Mouse (Mus musculus) midbrain, postnatal 0 days (tissue): ENCODE measurements around the gene Gm28047. TPM values are rescaled to one million over a fixed set of nuclear protein-coding genes. Genes with fewer than 3 reads are reported as not detected.

Experiments used
- ATAC-seq: fragments of 200-750 bp; cut with Nextera tagmentation; 2 replicates; pipeline ENCODE4 v1.8.0; 2017; ENCODE audit warnings: moderate number of reproducible peaks, mild to moderate bottlenecking, moderate TSS enrichment, moderate library complexity; ENCODE audit not compliant: low FRiP score
- DNase-seq: peaks from one replicate; pipeline ENCODE4 v3.0.0-alpha.2; 2015; ENCODE audit warnings: low spot score
- H3K27ac ChIP-seq: fragments of 300-500 bp; sonication (generic); 2 replicates; pipeline ENCODE4 v1.5.1; 2014; ENCODE audit warnings: low read depth, mild to moderate bottlenecking, low read length, mixed read lengths
- H3K27me3 ChIP-seq: fragments of 300-500 bp; sonication (generic); 2 replicates; pipeline ENCODE4 v1.6.1; 2014; ENCODE audit warnings: low read length, control low read depth, mixed read lengths; ENCODE audit not compliant: insufficient read depth
- H3K36me3 ChIP-seq: fragments of 300-500 bp; sonication (generic); 2 replicates; pipeline ENCODE4 v1.6.1; 2014; ENCODE audit warnings: low read length, control low read depth, mixed read lengths; ENCODE audit not compliant: insufficient read depth
- H3K4me1 ChIP-seq: fragments of 300-500 bp; sonication (generic); 2 replicates; pipeline ENCODE4 v1.6.1; 2014; ENCODE audit warnings: mild to moderate bottlenecking, control low read depth, antibody characterized with exemption, low read length, mixed read lengths; ENCODE audit not compliant: insufficient read depth
- H3K4me2 ChIP-seq: fragments of 300-500 bp; sonication (generic); 2 replicates; pipeline ENCODE4 v1.6.1; 2014; ENCODE audit warnings: low read depth, mild to moderate bottlenecking, low read length, mixed read lengths; ENCODE audit not compliant: poor library complexity, severe bottlenecking
- H3K4me3 ChIP-seq: fragments of 300-500 bp; sonication (generic); 2 replicates; pipeline ENCODE4 v1.5.1; 2014; ENCODE audit warnings: low read depth, mild to moderate bottlenecking, low read length, moderate library complexity
- H3K9ac ChIP-seq: fragments of 300-500 bp; sonication (generic); replicated peaks from 2 replicates; pipeline ENCODE4 v1.6.1; 2014; ENCODE audit warnings: mild to moderate bottlenecking, low read length, moderate library complexity, mixed read lengths; ENCODE audit not compliant: poor library complexity, severe bottlenecking
- H3K9me3 ChIP-seq: fragments of 300-500 bp; sonication (generic); 2 replicates; pipeline ENCODE4 v1.6.1; 2016; ENCODE audit warnings: low read length, control low read depth
- CTCF ChIP-seq: IDR thresholded peaks from 2 replicates; pipeline ENCODE4 v1.5.1; 2016; ENCODE audit warnings: antibody characterized with exemption, mild to moderate bottlenecking
- WGBS: fragments of 180-500 bp; shearing (Covaris S2); extraction: QIAGEN DNeasy Blood & Tissue Kit; methylation state at CpG from one replicate; pipeline ENCODE4 v1.1.7; 2014; 5-methylcytosine and 5-hydroxymethylcytosine counted together
- microRNA counts: library from miRNA; unstranded; fragments of <30 nt; microRNA quantifications from one replicate; lab custom pipeline; 2015
- microRNA-seq: library from miRNA; unstranded; fragments of <30 nt; microRNA quantifications from one replicate; pipeline ENCODE4, GENCODE M21; 2016; ENCODE audit warnings: borderline number of aligned reads
- polyA plus RNA-seq: library from polyadenylated mRNA; unstranded; fragments of >200 nt; fragmentation: Nextera tagmentation; extraction: Ambion mirVana; gene quantifications from 2 replicates; pipeline ENCODE4 v1.2.1, GENCODE M21; 2015
- total RNA-seq: library from RNA; depleted of rRNA; stranded (reverse); fragments of >200 nt; gene quantifications from 2 replicates; pipeline ENCODE4 v1.2.3, GENCODE M21; 2014; rRNA removed

Gene Gm28047
- total and polyA plus RNA-seq, 2 experiments from 2014 or later, result not detected

DNA sequence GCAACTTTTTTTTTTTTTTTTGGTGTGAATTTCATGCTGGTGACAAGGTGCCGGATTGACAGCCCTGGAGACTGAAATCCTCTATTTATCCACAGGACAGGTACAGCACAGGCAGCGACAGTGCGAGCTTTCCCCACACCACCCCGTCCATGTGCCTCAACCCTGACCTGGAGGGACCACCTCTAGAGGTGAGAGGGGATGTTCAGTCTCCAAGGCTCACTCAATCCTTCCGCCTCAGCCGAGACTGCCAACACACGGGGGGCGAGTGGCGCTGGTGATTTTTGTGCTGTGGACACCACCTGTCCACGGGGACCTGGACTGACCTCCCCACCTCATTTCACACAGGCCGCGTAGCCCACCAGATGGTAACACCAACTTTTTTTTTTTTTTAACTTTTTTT lies 139.0 kb downstream of the Gm28047 start:
- ATAC-seq, result no peak

DNA sequence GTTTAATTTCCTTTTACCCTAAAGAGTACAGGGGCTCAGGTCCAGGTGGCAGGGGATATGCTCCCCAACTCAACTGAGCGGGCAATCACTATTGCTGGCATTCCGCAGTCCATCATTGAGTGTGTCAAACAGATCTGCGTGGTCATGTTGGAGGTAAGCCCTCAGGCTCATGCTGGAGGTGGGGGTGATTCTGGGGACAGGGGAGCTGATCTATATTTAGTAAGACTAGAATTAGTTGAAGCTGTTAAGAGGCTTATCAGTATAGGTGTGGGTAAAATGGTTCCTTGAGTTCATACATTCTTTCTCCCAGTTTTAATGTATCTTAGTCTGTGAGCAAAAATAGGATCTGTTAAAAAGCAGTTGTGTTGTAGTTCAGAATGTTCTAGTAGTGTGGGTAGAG lies 141.7 kb downstream of the Gm28047 start:
- ATAC-seq, result no peak
- 89% methylated on average over 3 of the region's 3 CpGs for WGBS
- Histone ChIP-seq H3K9me3 (no peaks in the 10 kb centered on the region), H3K36me3 (peaks cover 40% of the 10 kb centered on the region), H3K4me2 (no peak overlapping the region), H3K9ac (no peak overlapping the region), H3K27ac (no peak overlapping the region), H3K4me3 (no peak overlapping the region), H3K27me3 (no peaks in the 10 kb centered on the region), H3K4me1 (no peaks in the 10 kb centered on the region)
- DNase-seq, result no peak
- TF ChIP-seq CTCF, result no peak

More for the DNA sequence above, 139.0 kb downstream of the Gm28047 start:
- Histone ChIP-seq H3K27ac (no peak overlapping the region), H3K4me2 (no peak overlapping the region), H3K4me3 (no peak overlapping the region), H3K27me3 (no peaks in the 10 kb centered on the region), H3K36me3 (peaks cover 51% of the 10 kb centered on the region), H3K4me1 (no peaks in the 10 kb centered on the region), H3K9ac (no peak overlapping the region), H3K9me3 (no peaks in the 10 kb centered on the region)
- TF ChIP-seq CTCF, result no peak
- DNase-seq, result no peak
- WGBS, result 94% methylated on average over 12 of the region's 12 CpGs

DNA sequence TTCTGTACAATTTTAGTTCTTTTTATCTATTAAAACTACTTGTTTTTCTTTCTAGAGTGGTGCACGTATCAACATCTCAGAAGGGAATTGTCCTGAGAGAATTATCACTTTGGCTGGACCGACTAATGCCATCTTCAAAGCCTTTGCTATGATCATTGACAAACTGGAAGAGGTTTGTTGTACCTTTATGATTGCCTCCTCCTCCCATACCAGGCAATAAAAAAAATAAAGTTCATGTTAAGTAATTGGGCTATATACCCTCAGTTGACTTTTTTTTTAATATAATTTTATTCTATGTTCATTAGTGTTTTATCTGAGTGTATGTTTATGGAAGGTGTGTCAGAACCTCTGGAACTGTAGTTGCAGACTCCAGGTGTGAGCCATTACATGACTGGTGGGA lies 150.3 kb downstream of the Gm28047 start:
- DNase-seq (no peak), ATAC-seq (no peak)
- 93% methylated on average over 2 of the region's 2 CpGs for WGBS
- Histone ChIP-seq H3K9me3 (no peaks in the 10 kb centered on the region), H3K4me3 (no peak overlapping the region), H3K27me3 (no peaks in the 10 kb centered on the region), H3K4me1 (no peaks in the 10 kb centered on the region), H3K36me3 (peaks cover 26% of the 10 kb centered on the region), H3K4me2 (no peak overlapping the region), H3K27ac (no peak overlapping the region), H3K9ac (no peak overlapping the region)
- TF ChIP-seq CTCF, result no peak

MicroRNAs within 50 kb of the gene (microRNA counts, 519-probe panel; counts per million panel counts)
- microRNA mmu-miR-688 (lab: Ali Mortazavi, UCI), result 528 counts per million, percentile 58 among the panel's probes with 10 or more counts

Small RNA genes lying within 50 kb of the gene (microRNA-seq; reads per million reads assigned to microRNA genes)
- gene Mir688, result not detected

Other genes with a start within 250 kb of the Gm28047 start
- gene Sp1, start 218.9 kb downstream of the Gm28047 start, total RNA-seq, result 20.9 and 25.6 TPM in 2 replicates
- 2.2 and 2.8 TPM in 2 replicates for gene Sp1, start 218.9 kb downstream of the Gm28047 start, polyA plus RNA-seq
- gene Amhr2, start 179.7 kb downstream of the Gm28047 start, total RNA-seq, result 0.38 and 0.85 TPM in 2 replicates
- 0.60 and 1.0 TPM in 2 replicates for gene Amhr2, start 179.7 kb downstream of the Gm28047 start, polyA plus RNA-seq
- 23.1 and 23.2 TPM in 2 replicates for gene Prr13, start 166.0 kb downstream of the Gm28047 start, total RNA-seq
- 93.5 and 99.1 TPM in 2 replicates for gene Prr13, start 166.0 kb downstream of the Gm28047 start, polyA plus RNA-seq
- gene Pcbp2, start 154.5 kb downstream of the Gm28047 start, total RNA-seq, result 150 and 181 TPM in 2 replicates
- gene Pcbp2, start 154.5 kb downstream of the Gm28047 start, polyA plus RNA-seq, result 90.3 and 103 TPM in 2 replicates
- gene Gm10337, start 121.3 kb downstream of the Gm28047 start, total RNA-seq, result not detected in 2 replicates
- 15.9 and 18.2 TPM in 2 replicates for gene Gm10337, start 121.3 kb downstream of the Gm28047 start, polyA plus RNA-seq
- gene Map3k12, start 108.0 kb downstream of the Gm28047 start, total RNA-seq, result 73.3 and 82.1 TPM in 2 replicates
- 49.7 and 50.1 TPM in 2 replicates for gene Map3k12, start 108.0 kb downstream of the Gm28047 start, polyA plus RNA-seq
- 78.4 and 96.9 TPM in 2 replicates for gene Tarbp2, start 106.9 kb downstream of the Gm28047 start, total RNA-seq
- gene Tarbp2, start 106.9 kb downstream of the Gm28047 start, polyA plus RNA-seq, result 107 and 116 TPM in 2 replicates
- gene Npff, start 100.1 kb downstream of the Gm28047 start, total RNA-seq, result 2.6 and 2.7 TPM in 2 replicates
- gene Npff, start 100.1 kb downstream of the Gm28047 start, polyA plus RNA-seq, result 0.99 and 1.3 TPM in 2 replicates
- 16.8 and 18.6 TPM in 2 replicates for gene Atf7, start 397 bp upstream of the Gm28047 start, total RNA-seq
- gene Atf7, start 397 bp upstream of the Gm28047 start, polyA plus RNA-seq, result 7.5 and 10.9 TPM in 2 replicates
- gene Atp5g2, start 47.3 kb upstream of the Gm28047 start, total RNA-seq, result 187 and 348 TPM in 2 replicates
- gene Atp5g2, start 47.3 kb upstream of the Gm28047 start, polyA plus RNA-seq, result 54.4 and 76.5 TPM in 2 replicates
- gene Calcoco1, start 97.1 kb upstream of the Gm28047 start, total RNA-seq, result 34.4 and 34.7 TPM in 2 replicates
- 27.1 and 27.2 TPM in 2 replicates for gene Calcoco1, start 97.1 kb upstream of the Gm28047 start, polyA plus RNA-seq